Mouse (Mus musculus) neural tube, embryonic 13.5 days (tissue): Measurements from ENCODE around the gene Ak2. TPM values are rescaled to one million over a fixed set of nuclear protein-coding genes. Genes with fewer than 3 reads are reported as not detected.

Experiments
- ATAC-seq: fragments of 200-750 bp; cut with Nextera tagmentation; 2 replicates; pipeline ENCODE4 v1.8.0; 2017; ENCODE audit warnings: low read depth, mild to moderate bottlenecking, moderate TSS enrichment, moderate library complexity
- H3K27ac ChIP-seq: fragments of 300-500 bp; sonication (generic); replicated peaks from 2 replicates; pipeline ENCODE4 v1.5.1; 2015; ENCODE audit warnings: moderate library complexity, mild to moderate bottlenecking, inconsistent platforms
- H3K27me3 ChIP-seq: fragments of 300-500 bp; sonication (generic); 2 replicates; pipeline ENCODE4 v1.6.1; 2015; ENCODE audit warnings: mild to moderate bottlenecking, inconsistent platforms
- H3K36me3 ChIP-seq: fragments of 300-500 bp; sonication (generic); 2 replicates; pipeline ENCODE4 v1.6.1; 2015; ENCODE audit warnings: mild to moderate bottlenecking, inconsistent platforms
- H3K4me1 ChIP-seq: fragments of 300-500 bp; sonication (generic); replicated peaks from 2 replicates; pipeline ENCODE4 v1.6.1; 2015; ENCODE audit warnings: inconsistent platforms
- H3K4me2 ChIP-seq: fragments of 300-500 bp; sonication (generic); 2 replicates; pipeline ENCODE4 v1.6.1; 2015; ENCODE audit warnings: inconsistent platforms, mild to moderate bottlenecking, moderate library complexity
- H3K4me3 ChIP-seq: fragments of 300-500 bp; sonication (generic); 2 replicates; pipeline ENCODE4 v1.5.1; 2015; ENCODE audit warnings: mild to moderate bottlenecking, inconsistent platforms
- H3K9ac ChIP-seq: fragments of 300-500 bp; sonication (generic); 2 replicates; pipeline ENCODE4 v1.6.1; 2015; ENCODE audit warnings: moderate library complexity, mild to moderate bottlenecking, inconsistent platforms
- H3K9me3 ChIP-seq: fragments of 300-500 bp; sonication (generic); 2 replicates; pipeline ENCODE4 v1.6.1; 2016; ENCODE audit warnings: inconsistent platforms
- WGBS: fragments of 180-500 bp; shearing (Covaris S2); methylation state at CpG from one replicate; pipeline ENCODE4 v1.1.7; 2015; 5-methylcytosine and 5-hydroxymethylcytosine counted together
- polyA plus RNA-seq: library from polyadenylated mRNA; unstranded; fragments of >200 nt; fragmentation: Nextera tagmentation; extraction: Ambion mirVana; gene quantifications from 2 replicates; pipeline ENCODE4 v1.2.1, GENCODE M21; 2015

The Ak2 gene
- polyA plus RNA-seq, 1 experiment from 2014 or later, result 89.3 TPM

- peaks cover 36% of the 10 kb centered on the region for H3K4me1 ChIP-seq
- H3K9ac ChIP-seq, result peak overlapping the region; percentile 97
- no peaks in the 10 kb centered on the region for H3K36me3 ChIP-seq
- no peaks in the 10 kb centered on the region for H3K9me3 ChIP-seq
- peak overlapping the region; percentile 95 for H3K27ac ChIP-seq
- peak overlapping the region; percentile 95 for H3K4me2 ChIP-seq
- H3K27me3 ChIP-seq, result 0 out of 2 replicates have a peak, but pooled peaks cover 7% of the 10 kb centered on the region
- ATAC-seq, result peak; percentile 97
- 3% methylated on average over 44 of the region's 44 CpGs for WGBS
- H3K4me3 ChIP-seq, result peak overlapping the region; percentile 87
Observed at GRCm38 (mm10) chr4:129057533-129058206, 65.9 kb downstream of the Ak2 start.

DNA sequence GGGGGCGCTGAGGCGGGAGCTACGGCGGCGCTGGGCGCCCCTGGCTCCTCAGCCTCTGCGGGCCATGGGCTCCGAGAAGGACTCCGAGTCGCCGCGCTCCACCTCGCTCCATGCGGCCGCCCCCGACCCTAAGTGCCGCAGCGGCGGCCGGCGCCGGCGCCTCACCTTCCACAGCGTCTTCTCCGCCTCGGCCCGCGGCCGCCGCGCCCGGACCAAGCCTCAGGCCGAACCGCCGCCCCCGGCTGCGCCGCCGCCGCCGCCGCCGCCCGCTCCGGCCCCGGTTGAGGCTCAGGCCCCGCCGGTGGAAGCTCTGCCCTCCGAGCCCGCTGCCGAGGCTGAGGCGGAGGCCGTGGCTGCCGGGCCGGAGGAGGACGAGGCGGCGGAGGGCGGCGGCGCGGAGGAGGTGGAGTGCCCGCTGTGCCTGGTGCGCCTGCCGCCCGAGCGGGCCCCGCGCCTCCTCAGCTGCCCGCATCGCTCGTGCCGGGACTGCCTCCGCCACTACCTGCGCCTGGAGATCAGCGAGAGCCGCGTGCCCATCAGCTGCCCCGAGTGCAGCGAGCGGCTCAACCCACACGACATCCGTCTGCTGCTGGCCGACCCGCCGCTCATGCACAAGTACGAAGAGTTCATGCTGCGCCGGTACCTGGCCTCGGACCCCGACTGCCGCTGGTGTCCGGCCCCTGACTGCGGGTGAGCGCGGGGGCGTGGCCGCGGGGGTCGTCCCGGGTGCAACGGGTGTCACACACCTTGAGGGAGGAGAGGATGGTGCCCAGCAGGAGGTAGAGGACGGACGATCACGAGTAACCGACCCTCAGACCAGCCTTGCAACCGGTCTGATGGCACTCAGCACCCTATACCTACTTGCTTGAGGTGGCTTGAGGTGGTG lies 66.7 kb downstream of the Ak2 start, which contains the start of gene Rnf19b:
Rnf19b (plus strand) TSS at position 65 of the 886 bp plus-strand sequence.
- Histone ChIP-seq H3K4me2 (peak within 1 kb of the TSS; percentile 95), H3K27me3 (0 out of 2 replicates have a peak, but pooled peaks cover 5% of the 10 kb centered on the region), H3K4me1 (peaks cover 37% of the 10 kb centered on the region), H3K9ac (peak within 1 kb of the TSS; percentile 97), H3K27ac (peak within 1 kb of the TSS; percentile 95), H3K4me3 (peak within 1 kb of the TSS; percentile 87), H3K9me3 (no peaks in the 10 kb centered on the region), H3K36me3 (no peaks in the 10 kb centered on the region)
- WGBS, result under 1% methylated on average over 103 of the region's 107 CpGs
- peak; percentile 66 for ATAC-seq

- Histone ChIP-seq H3K36me3 (no peaks in the 10 kb centered on the region), H3K9ac (peak overlapping the region; percentile 97), H3K27ac (peak overlapping the region; percentile 95; the same call in 1 of the 2 replicates), H3K9me3 (no peaks in the 10 kb centered on the region), H3K4me3 (peak overlapping the region; percentile 87), H3K27me3 (no peaks in the 10 kb centered on the region), H3K4me2 (peak overlapping the region; percentile 95), H3K4me1 (peaks cover 37% of the 10 kb centered on the region)
- no peak for ATAC-seq
- 3% methylated on average over 13 of the region's 13 CpGs for WGBS
Observed at GRCm38 (mm10) chr4:129059125-129059551, 67.4 kb downstream of the Ak2 start.

DNA sequence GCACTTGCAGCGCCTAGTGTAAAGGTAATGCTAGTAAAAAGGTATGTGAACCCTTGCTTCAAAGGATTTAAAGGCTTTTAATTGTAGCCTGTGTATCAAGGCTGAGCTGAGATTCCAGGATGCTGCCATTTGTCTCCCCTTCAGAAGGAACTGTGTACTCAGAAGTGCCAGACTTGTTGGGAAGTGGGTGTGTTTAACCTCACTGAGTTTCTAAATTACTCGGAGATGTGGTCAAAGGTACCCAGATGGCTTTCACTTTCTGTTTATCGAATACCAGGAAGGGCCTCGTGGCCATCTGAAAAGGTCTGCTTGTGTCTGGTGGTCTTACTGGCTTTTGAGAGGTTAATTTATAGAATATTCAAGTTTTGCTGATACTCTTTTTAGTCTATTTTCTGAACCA lies 68.2 kb downstream of the Ak2 start:
- no peaks in the 10 kb centered on the region for H3K36me3 ChIP-seq
- H3K4me2 ChIP-seq, result peak overlapping the region; percentile 95
- ATAC-seq, result no peak
- 60% methylated on average over 4 of the region's 4 CpGs for WGBS
- no peaks in the 10 kb centered on the region for H3K27me3 ChIP-seq
- H3K4me1 ChIP-seq, result peaks cover 37% of the 10 kb centered on the region
- H3K9ac ChIP-seq, result peak overlapping the region; percentile 97
- H3K9me3 ChIP-seq, result no peaks in the 10 kb centered on the region
- H3K4me3 ChIP-seq, result peak overlapping the region; percentile 87
- H3K27ac ChIP-seq, result no peak overlapping the region

Other genes with a start within 250 kb of the Ak2 start
- gene A3galt2, start 236.6 kb upstream of the Ak2 start, polyA plus RNA-seq, result 0.46 and 0.70 TPM in 2 replicates
- 37.5 and 43.1 TPM in 2 replicates for gene Zfp362, start 185.9 kb upstream of the Ak2 start, polyA plus RNA-seq
- 21.4 and 23.4 TPM in 2 replicates for gene Trim62, start 108.4 kb upstream of the Ak2 start, polyA plus RNA-seq
- 14.3 and 16.9 TPM in 2 replicates for gene Azin2, start 29.5 kb upstream of the Ak2 start, polyA plus RNA-seq
- 22.4 and 25.7 TPM in 2 replicates for gene Rnf19b, start 66.3 kb downstream of the Ak2 start, polyA plus RNA-seq
- gene Tmem54, start 113.6 kb downstream of the Ak2 start, polyA plus RNA-seq, result 0.39 TPM in 1 of 2 replicates, not detected in the other
- gene Hpca, start 130.1 kb downstream of the Ak2 start, polyA plus RNA-seq, result 50.3 and 55.8 TPM in 2 replicates
- 24.4 and 24.5 TPM in 2 replicates for gene Fndc5, start 145.0 kb downstream of the Ak2 start, polyA plus RNA-seq
- 15.8 and 19.9 TPM in 2 replicates for gene S100pbp, start 197.8 kb downstream of the Ak2 start, polyA plus RNA-seq
- 106 and 108 TPM in 2 replicates for gene Yars, start 197.8 kb downstream of the Ak2 start, polyA plus RNA-seq